Mouse (Mus musculus): ENCODE results near the gene Gm21860.
"Not testable (repeated sequence)": the region's sequence is repeated elsewhere in the genome, so short reads cannot be mapped to it uniquely, and the experiment has no call there.

The Gm21860 gene

GRCm38 (mm10) chrY:90734334-90734696 lies 20.3 kb downstream of the Gm21860 start:
- in situ Hi-C loops (cut with MboI; ENCODE audit: low pct_unique_long_range_greater_than_20kb in 1 of 2, low sequenced_read_pairs in 2 of 2, unreplicated experiment in 1 of 2), result not testable (repeated sequence)

GRCm38 (mm10) chrY:90733656-90734333 lies 20.8 kb downstream of the Gm21860 start:
- in situ Hi-C loops (cut with MboI; ENCODE audit: low pct_unique_long_range_greater_than_20kb in 1 of 2, low sequenced_read_pairs in 2 of 2, unreplicated experiment in 1 of 2), result not testable (repeated sequence)

- in situ Hi-C loops (cut with MboI; ENCODE audit: low pct_unique_long_range_greater_than_20kb in 1 of 2, low sequenced_read_pairs in 2 of 2, unreplicated experiment in 1 of 2), result not testable (repeated sequence)
These were observed 22.5 kb downstream of the Gm21860 start for GRCm38 (mm10) chrY:90732101-90732542.

- in situ Hi-C loops (cut with MboI; ENCODE audit: low pct_unique_long_range_greater_than_20kb in 1 of 2, low sequenced_read_pairs in 2 of 2, unreplicated experiment in 1 of 2), result not testable (repeated sequence)
These were observed 23.0 kb downstream of the Gm21860 start for GRCm38 (mm10) chrY:90731593-90731955.

- in situ Hi-C loops (cut with MboI; ENCODE audit: low pct_unique_long_range_greater_than_20kb in 1 of 2, low sequenced_read_pairs in 2 of 2, unreplicated experiment in 1 of 2), result not testable (repeated sequence)
These were observed 23.6 kb downstream of the Gm21860 start for GRCm38 (mm10) chrY:90730908-90731592.

- in situ Hi-C loops (cut with MboI; ENCODE audit: low pct_unique_long_range_greater_than_20kb in 1 of 2, low sequenced_read_pairs in 2 of 2, unreplicated experiment in 1 of 2), result not testable (repeated sequence)
These were observed 24.8 kb downstream of the Gm21860 start for GRCm38 (mm10) chrY:90729816-90730303.

GRCm38 (mm10) chrY:90728905-90729256 lies 25.7 kb downstream of the Gm21860 start:
- in situ Hi-C loops (cut with MboI; ENCODE audit: low pct_unique_long_range_greater_than_20kb in 1 of 2, low sequenced_read_pairs in 2 of 2, unreplicated experiment in 1 of 2), result not testable (repeated sequence)

GRCm38 (mm10) chrY:90728251-90728904 lies 26.2 kb downstream of the Gm21860 start:
- in situ Hi-C loops (cut with MboI; ENCODE audit: low pct_unique_long_range_greater_than_20kb in 1 of 2, low sequenced_read_pairs in 2 of 2, unreplicated experiment in 1 of 2), result not testable (repeated sequence)

GRCm38 (mm10) chrY:90727121-90727908 lies 27.3 kb downstream of the Gm21860 start:
- in situ Hi-C loops (cut with MboI; ENCODE audit: low pct_unique_long_range_greater_than_20kb in 1 of 2, low sequenced_read_pairs in 2 of 2, unreplicated experiment in 1 of 2), result not testable (repeated sequence)

- in situ Hi-C loops (cut with MboI; ENCODE audit: low pct_unique_long_range_greater_than_20kb in 1 of 2, low sequenced_read_pairs in 2 of 2, unreplicated experiment in 1 of 2), result not testable (repeated sequence)
These were observed 28.7 kb downstream of the Gm21860 start for GRCm38 (mm10) chrY:90725701-90726451.

GRCm38 (mm10) chrY:90725166-90725565 lies 29.5 kb downstream of the Gm21860 start:
- in situ Hi-C loops (cut with MboI; ENCODE audit: low pct_unique_long_range_greater_than_20kb in 1 of 2, low sequenced_read_pairs in 2 of 2, unreplicated experiment in 1 of 2), result not testable (repeated sequence)

GRCm38 (mm10) chrY:90724014-90724709 lies 30.5 kb downstream of the Gm21860 start:
- in situ Hi-C loops (cut with MboI; ENCODE audit: low pct_unique_long_range_greater_than_20kb in 1 of 2, low sequenced_read_pairs in 2 of 2, unreplicated experiment in 1 of 2), result not testable (repeated sequence)

GRCm38 (mm10) chrY:90723336-90723987 lies 31.2 kb downstream of the Gm21860 start:
- in situ Hi-C loops (cut with MboI; ENCODE audit: low pct_unique_long_range_greater_than_20kb in 1 of 2, low sequenced_read_pairs in 2 of 2, unreplicated experiment in 1 of 2), result not testable (repeated sequence)

- in situ Hi-C loops (cut with MboI; ENCODE audit: low pct_unique_long_range_greater_than_20kb in 1 of 2, low sequenced_read_pairs in 2 of 2, unreplicated experiment in 1 of 2), result not testable (repeated sequence)
These were observed 34.1 kb downstream of the Gm21860 start for GRCm38 (mm10) chrY:90720505-90720904.

- in situ Hi-C loops (cut with MboI; ENCODE audit: low pct_unique_long_range_greater_than_20kb in 1 of 2, low sequenced_read_pairs in 2 of 2, unreplicated experiment in 1 of 2), result not testable (repeated sequence)
These were observed 35.0 kb downstream of the Gm21860 start for GRCm38 (mm10) chrY:90719403-90720232.

Measured in mouse embryonic stem cell (cell line).